Mouse (Mus musculus) E14TG2a.4 (cell line): ENCODE measurements around the gene Banp.

Source experiments
- H3K27me3 ChIP-seq: 2 replicates; pipeline ENCODE4 v1.6.1; 2014; ENCODE audit warnings: low read length, control low read depth; ENCODE audit not compliant: insufficient read depth
- H3K36me3 ChIP-seq: 2 replicates; pipeline ENCODE4 v1.6.1; 2014; ENCODE audit warnings: low read length, control low read depth; ENCODE audit not compliant: insufficient read depth
- H3K4me1 ChIP-seq: replicated peaks from 2 replicates; pipeline ENCODE4 v1.6.1; 2014; ENCODE audit warnings: low read depth, low read length, control low read depth
- H3K4me3 ChIP-seq: replicated peaks from 2 replicates; pipeline ENCODE4 v1.5.1; 2014; ENCODE audit warnings: mild to moderate bottlenecking, low read length
- H3K9me3 ChIP-seq: 2 replicates; pipeline ENCODE4 v1.6.1; 2014; ENCODE audit warnings: low read length, control low read depth
- CTCF ChIP-seq: conservative IDR thresholded peaks from 2 replicates; pipeline ENCODE4 v1.5.1; 2014; ENCODE audit warnings: low read length
- NANOG ChIP-seq: IDR thresholded peaks from 2 replicates; pipeline ENCODE4 v1.6.1; 2014; ENCODE audit warnings: borderline replicate concordance, low read length, mixed read lengths
- POU5F1 ChIP-seq: IDR thresholded peaks from 2 replicates; pipeline ENCODE4 v1.6.1; 2014; ENCODE audit warnings: low read length, borderline replicate concordance

Gene Banp

DNA sequence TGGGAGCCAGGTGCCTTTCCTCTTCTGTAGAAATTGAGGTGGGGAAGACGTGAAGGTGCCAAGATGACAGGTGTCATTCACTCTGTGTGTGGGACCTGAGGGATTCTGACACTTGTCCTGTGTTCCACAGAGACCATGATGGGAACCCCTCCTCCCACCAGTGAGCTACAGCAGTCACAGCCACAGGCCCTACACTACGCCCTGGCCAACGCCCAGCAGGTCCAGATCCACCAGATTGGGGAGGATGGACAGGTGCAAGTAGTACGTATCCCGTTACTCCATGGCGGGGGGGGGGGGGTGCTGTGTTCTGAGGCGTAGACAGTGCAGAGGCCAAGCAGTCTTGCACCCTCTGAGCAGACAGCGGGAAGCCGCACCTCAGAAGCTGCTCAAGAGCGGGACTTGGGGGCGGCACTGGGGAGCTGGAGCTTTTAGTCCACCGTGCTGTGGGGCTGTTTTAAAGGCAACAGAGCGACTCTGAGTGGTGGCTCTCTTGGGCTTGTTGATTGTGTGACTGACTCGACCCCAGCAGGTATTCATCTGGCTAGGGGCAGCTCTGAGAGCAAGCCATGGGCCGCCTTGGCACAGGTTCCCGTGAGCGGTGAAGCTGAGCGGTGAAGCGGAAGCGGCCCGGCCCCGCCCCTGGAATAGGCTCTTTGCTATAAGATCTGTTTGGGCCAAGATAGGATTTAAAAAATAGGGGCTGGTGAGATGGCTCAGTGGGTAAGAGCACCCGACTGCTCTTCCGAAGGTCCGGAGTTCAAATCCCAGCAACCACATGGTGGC is 56.1 kb downstream of the Banp start:
- peaks cover 19% of the 10 kb centered on the region for H3K4me1 ChIP-seq
- no peak overlapping the region for H3K4me3 ChIP-seq
- H3K27me3 ChIP-seq: no peaks in the 10 kb centered on the region
- H3K36me3 ChIP-seq: peaks cover 95% of the 10 kb centered on the region
- no peak for TF ChIP-seq NANOG
- no peak for TF ChIP-seq POU5F1
- no peak for TF ChIP-seq CTCF
- H3K9me3 ChIP-seq: no peaks in the 10 kb centered on the region

GRCm38 (mm10) chr8:122006688-122007484 is 57.3 kb downstream of the Banp start:
- TF ChIP-seq CTCF (no peak), POU5F1 (no peak), NANOG (no peak)
- Histone ChIP-seq H3K4me3 (no peak overlapping the region), H3K27me3 (no peaks in the 10 kb centered on the region), H3K4me1 (peaks cover 24% of the 10 kb centered on the region), H3K36me3 (peaks cover 95% of the 10 kb centered on the region), H3K9me3 (no peaks in the 10 kb centered on the region)

- Histone ChIP-seq H3K4me3 (no peak overlapping the region), H3K9me3 (no peaks in the 10 kb centered on the region), H3K27me3 (no peaks in the 10 kb centered on the region), H3K36me3 (peaks cover 95% of the 10 kb centered on the region), H3K4me1 (peaks cover 24% of the 10 kb centered on the region)
- TF ChIP-seq CTCF (no peak), NANOG (no peak), POU5F1 (no peak)
Measured at GRCm38 (mm10) chr8:122008395-122008794, 58.8 kb downstream of the Banp start.

DNA sequence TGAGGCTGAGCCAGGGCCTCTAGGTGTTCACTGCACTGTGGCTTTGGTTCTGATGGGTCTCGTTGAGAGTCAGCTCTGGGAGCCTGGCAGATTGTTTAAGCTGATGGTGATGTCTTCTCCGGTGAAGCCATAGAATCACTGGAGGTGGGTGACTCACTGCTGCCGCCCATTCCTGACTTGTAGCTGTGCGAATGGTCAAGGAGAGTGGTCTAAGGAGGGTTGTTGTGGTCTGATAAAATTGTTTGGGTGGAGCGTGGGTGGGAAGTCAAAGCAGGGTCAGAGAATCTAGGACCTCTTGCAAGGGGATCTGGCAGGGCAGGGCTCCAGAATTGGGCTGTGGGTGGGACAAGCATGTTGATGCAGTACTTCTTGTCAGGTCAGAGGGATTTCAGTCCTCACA is 61.1 kb downstream of the Banp start:
- TF ChIP-seq POU5F1 (no peak), NANOG (no peak), CTCF (no peak)
- peaks cover 93% of the 10 kb centered on the region for H3K36me3 ChIP-seq

GRCm38 (mm10) chr8:122011066-122011588 is 61.6 kb downstream of the Banp start:
- no peaks in the 10 kb centered on the region for H3K9me3 ChIP-seq
- H3K4me3 ChIP-seq: no peak overlapping the region
- H3K36me3 ChIP-seq: peaks cover 95% of the 10 kb centered on the region
- H3K4me1 ChIP-seq: peaks cover 16% of the 10 kb centered on the region
- TF ChIP-seq NANOG (no peak), CTCF (no peak), POU5F1 (no peak)
- no peaks in the 10 kb centered on the region for H3K27me3 ChIP-seq

More for the DNA sequence above, 61.1 kb downstream of the Banp start:
- no peaks in the 10 kb centered on the region for H3K9me3 ChIP-seq
- no peaks in the 10 kb centered on the region for H3K27me3 ChIP-seq
- no peak overlapping the region for H3K4me3 ChIP-seq
- H3K4me1 ChIP-seq: peaks cover 18% of the 10 kb centered on the region

GRCm38 (mm10) chr8:122014606-122015005 is 65.1 kb downstream of the Banp start:
- no peaks in the 10 kb centered on the region for H3K27me3 ChIP-seq
- TF ChIP-seq NANOG: no peak
- no peak for TF ChIP-seq CTCF
- H3K9me3 ChIP-seq: no peaks in the 10 kb centered on the region
- peaks cover 8% of the 10 kb centered on the region; the same call in 1 of the 2 replicates for H3K4me1 ChIP-seq
- H3K4me3 ChIP-seq: no peak overlapping the region
- peaks cover 96% of the 10 kb centered on the region for H3K36me3 ChIP-seq

- H3K36me3 ChIP-seq: peaks cover 97% of the 10 kb centered on the region
- peaks cover 11% of the 10 kb centered on the region for H3K4me1 ChIP-seq
- no peaks in the 10 kb centered on the region for H3K9me3 ChIP-seq
- no peaks in the 10 kb centered on the region for H3K27me3 ChIP-seq
- no peak for TF ChIP-seq CTCF
- no peak overlapping the region for H3K4me3 ChIP-seq
Measured at GRCm38 (mm10) chr8:122018046-122018831, 68.7 kb downstream of the Banp start.

DNA sequence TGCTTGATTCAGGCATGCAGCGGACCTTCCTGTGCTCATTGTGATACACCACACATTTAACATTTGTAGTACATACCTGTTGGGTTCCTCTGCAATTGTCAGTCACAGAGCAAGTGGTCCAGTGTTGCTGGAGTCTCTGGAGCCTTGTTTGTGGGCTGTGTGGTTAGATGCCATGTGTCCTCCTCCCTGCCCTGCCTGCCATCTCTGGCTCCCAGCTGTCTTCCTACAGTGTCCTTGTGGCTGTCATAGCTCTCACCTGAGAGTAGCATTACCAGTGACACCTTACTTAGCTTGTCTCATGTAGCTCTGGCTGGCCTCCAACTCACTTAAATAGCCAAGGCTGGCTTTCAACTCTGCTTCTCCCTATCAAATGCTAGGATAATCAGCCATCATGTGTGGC is 69.6 kb downstream of the Banp start:
- TF ChIP-seq NANOG: no peak
- TF ChIP-seq POU5F1: no peak
- TF ChIP-seq CTCF: no peak
- peaks cover 11% of the 10 kb centered on the region for H3K4me1 ChIP-seq
- peaks cover 99% of the 10 kb centered on the region for H3K36me3 ChIP-seq
- H3K27me3 ChIP-seq: no peaks in the 10 kb centered on the region
- H3K9me3 ChIP-seq: no peaks in the 10 kb centered on the region
- no peak overlapping the region for H3K4me3 ChIP-seq
